Mouse (Mus musculus): Measurements from ENCODE around the gene Lias. TPM values are rescaled to one million over a fixed set of nuclear protein-coding genes. Genes with fewer than 3 reads are reported as not detected.

Gene Lias
- 49.2 and 56.4 TPM in 2 replicates for polyA plus RNA-seq (2015; fragmentation: Nextera tagmentation; extraction: Ambion mirVana)

DNA sequence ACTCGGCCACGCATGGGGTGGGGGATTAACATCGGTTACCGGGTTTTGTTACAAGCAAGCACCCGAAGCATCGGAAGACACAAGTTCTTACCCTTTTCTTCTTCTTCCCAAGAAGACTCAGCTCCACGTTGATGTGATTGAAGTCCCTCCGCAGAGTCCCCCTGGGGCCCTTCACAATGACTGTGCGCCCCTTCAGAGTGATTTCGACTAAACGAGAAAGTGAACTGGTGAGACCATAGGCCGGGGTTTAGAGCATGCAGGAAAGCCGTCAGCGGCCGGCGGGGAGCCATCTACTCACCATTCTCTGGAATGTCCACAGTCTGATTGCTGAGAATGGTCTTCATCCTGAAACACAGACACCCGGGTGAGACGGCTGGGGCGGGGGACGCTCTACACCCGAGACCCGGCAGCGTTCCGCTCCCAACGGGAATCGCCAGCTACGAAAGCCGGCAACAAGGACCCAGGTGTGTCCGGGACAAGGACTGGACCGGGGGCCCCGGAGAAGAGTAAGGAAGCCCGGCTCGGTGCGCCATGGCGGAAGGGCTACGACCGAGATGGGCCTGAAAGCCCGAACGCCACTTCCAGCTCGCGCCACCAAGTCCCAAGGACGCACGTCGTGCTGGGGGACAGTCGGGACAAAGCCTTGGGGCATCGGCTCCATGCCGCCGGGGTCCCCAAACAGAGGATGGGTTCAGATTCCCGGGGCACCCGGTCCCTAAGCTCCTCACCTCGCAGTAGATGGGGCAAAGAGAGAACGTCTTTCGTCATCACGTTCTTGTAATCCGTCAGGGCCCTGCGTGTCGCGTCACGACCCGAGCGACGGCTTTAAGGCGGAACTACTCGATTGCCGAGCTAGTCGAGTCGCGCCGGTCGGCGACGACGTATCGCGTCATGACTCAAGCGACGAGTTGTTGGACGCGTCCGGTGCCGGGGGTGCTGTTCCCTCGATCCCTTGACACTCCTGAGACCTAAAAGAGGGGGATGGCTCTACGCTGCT lies at the start of gene Lias, which contains the start of gene Rpl9:
Gene Lias (plus strand): TSS at position 850 of the 997 bp plus-strand sequence.
Gene Rpl9 (minus strand): TSS at position 797 of the 997 bp plus-strand sequence.
- H3K27ac ChIP-seq (ENCODE audit: low read length): peak within 1 kb of the TSS; percentile 88
- ATAC-seq: peak; percentile 96
- H3K4me1 ChIP-seq (ENCODE audit: control insufficient read depth, insufficient read depth, low read length): peaks cover 12% of the 10 kb centered on the region; the same call in 1 of the 2 replicates
- peak within 1 kb of the TSS; percentile 77 for H3K4me2 ChIP-seq (ENCODE audit: low read depth, low read length)
- peak within 1 kb of the TSS; percentile 98 for H3K4me3 ChIP-seq (ENCODE audit: low read length)
- H3K9me3 ChIP-seq (ENCODE audit: control insufficient read depth, low read length): no peaks in the 10 kb centered on the region
- under 1% methylated on average over 83 of the region's 83 CpGs for WGBS
- peak within 1 kb of the TSS; percentile 99 for H3K9ac ChIP-seq (ENCODE audit: low read depth, low read length)
- peaks cover 6% of the 10 kb centered on the region; the same call in 1 of the 2 replicates for H3K36me3 ChIP-seq (ENCODE audit: control insufficient read depth, insufficient read depth, low read length)
- no peaks in the 10 kb centered on the region for H3K27me3 ChIP-seq (replicated peaks; ENCODE audit: control insufficient read depth, insufficient read depth, low read length)

DNA sequence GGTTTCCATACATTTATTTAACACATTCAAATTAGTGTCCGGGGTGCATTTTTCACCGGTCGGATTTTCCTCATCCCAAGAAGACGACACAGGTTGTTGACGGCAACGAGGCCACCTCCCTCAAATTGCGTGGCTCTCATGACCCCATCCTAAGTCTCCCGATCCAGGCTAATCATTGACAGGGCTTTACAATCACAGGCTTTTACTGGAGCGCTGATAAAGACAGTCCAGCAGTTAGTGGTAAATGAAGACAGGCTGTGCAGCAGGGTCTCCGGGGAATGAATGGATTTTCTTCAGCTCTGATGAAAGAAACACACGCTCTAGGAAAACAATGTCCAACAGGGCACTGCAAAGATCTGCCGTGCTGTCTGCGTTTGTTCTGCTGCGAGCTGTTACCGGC lies 43.1 kb upstream of the Lias start, which contains the start of gene Klb:
Gene Klb (plus strand): TSS at position 147 of the 400 bp plus-strand sequence.
- H3K4me2 ChIP-seq (ENCODE audit: low read depth, low read length): peak within 1 kb of the TSS; percentile 52
- peak within 1 kb of the TSS; percentile 42; the same call in 1 of the 2 replicates for H3K9ac ChIP-seq (ENCODE audit: low read depth, low read length)
- no peaks in the 10 kb centered on the region for H3K36me3 ChIP-seq (ENCODE audit: control insufficient read depth, insufficient read depth, low read length)
- 48% methylated on average over 15 of the region's 15 CpGs for WGBS
- no peaks in the 10 kb centered on the region for H3K4me1 ChIP-seq (ENCODE audit: control insufficient read depth, insufficient read depth, low read length)
- peak; percentile 89 for ATAC-seq
- H3K27me3 ChIP-seq (replicated peaks; ENCODE audit: control insufficient read depth, insufficient read depth, low read length): no peaks in the 10 kb centered on the region
- H3K27ac ChIP-seq (ENCODE audit: low read length): no peak within 1 kb of the TSS; the same call in 1 of the 2 replicates
- peak within 1 kb of the TSS; percentile 43 for H3K4me3 ChIP-seq (ENCODE audit: low read length)
- no peaks in the 10 kb centered on the region for H3K9me3 ChIP-seq (ENCODE audit: control insufficient read depth, low read length)

DNA sequence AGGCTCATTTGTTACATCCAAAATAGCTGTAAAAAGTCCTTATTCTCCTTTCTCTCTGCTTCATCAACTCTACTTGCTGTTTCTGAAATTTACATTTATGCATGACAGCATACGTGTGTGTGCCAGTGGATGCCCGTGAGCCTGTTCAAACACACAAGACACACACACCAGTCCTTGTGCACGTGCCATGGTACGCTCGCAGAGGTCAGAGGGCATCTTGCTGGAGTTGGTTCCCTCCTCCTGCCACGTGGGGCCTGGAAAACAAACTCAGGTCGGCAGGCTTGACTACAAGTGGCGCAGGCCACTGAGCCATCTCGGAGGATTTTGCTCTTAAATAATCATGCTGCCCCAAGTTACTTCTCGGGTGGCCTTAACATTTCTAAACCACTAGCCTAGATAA lies 40.8 kb upstream of the Lias start:
- Histone ChIP-seq H3K4me1 (ENCODE audit: control insufficient read depth, insufficient read depth, low read length) (no peaks in the 10 kb centered on the region), H3K9me3 (ENCODE audit: control insufficient read depth, low read length) (no peaks in the 10 kb centered on the region), H3K4me2 (ENCODE audit: low read depth, low read length) (no peak overlapping the region), H3K27ac (ENCODE audit: low read length) (no peak overlapping the region), H3K9ac (ENCODE audit: low read depth, low read length) (no peak overlapping the region), H3K27me3 (replicated peaks; ENCODE audit: control insufficient read depth, insufficient read depth, low read length) (no peaks in the 10 kb centered on the region), H3K4me3 (ENCODE audit: low read length) (no peak overlapping the region), H3K36me3 (ENCODE audit: control insufficient read depth, insufficient read depth, low read length) (no peaks in the 10 kb centered on the region)
- no peak for ATAC-seq
- WGBS: 59% methylated on average over 10 of the region's 10 CpGs

DNA sequence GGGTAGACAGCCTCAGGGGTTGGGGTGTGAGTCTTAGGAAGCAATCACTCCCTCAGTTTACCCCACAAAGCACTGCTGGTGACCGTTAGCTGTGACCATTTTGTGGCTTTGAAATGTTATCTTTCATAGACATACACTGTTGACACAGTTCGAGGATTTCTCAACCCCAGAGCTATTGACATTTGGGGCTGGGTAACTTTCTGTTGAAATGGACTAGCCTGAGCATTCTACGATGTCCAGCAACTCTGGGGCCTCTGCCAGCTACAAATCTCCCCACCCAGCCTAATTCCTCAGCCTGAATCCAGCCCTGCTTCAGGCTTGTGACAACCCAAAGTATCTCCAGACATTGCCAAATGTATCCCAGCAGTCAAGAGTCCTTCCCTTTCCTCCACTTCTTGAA lies 37.2 kb upstream of the Lias start:
- ATAC-seq: no peak
- no peaks in the 10 kb centered on the region for H3K4me1 ChIP-seq (ENCODE audit: control insufficient read depth, insufficient read depth, low read length)
- no peaks in the 10 kb centered on the region for H3K27me3 ChIP-seq (replicated peaks; ENCODE audit: control insufficient read depth, insufficient read depth, low read length)
- H3K9ac ChIP-seq (ENCODE audit: low read depth, low read length): no peak overlapping the region
- no peak overlapping the region for H3K4me3 ChIP-seq (ENCODE audit: low read length)
- no peaks in the 10 kb centered on the region for H3K36me3 ChIP-seq (ENCODE audit: control insufficient read depth, insufficient read depth, low read length)
- WGBS: 64% methylated on average over 3 of the region's 3 CpGs
- no peaks in the 10 kb centered on the region for H3K9me3 ChIP-seq (ENCODE audit: control insufficient read depth, low read length)
- no peak overlapping the region for H3K27ac ChIP-seq (ENCODE audit: low read length)
- H3K4me2 ChIP-seq (ENCODE audit: low read depth, low read length): no peak overlapping the region

DNA sequence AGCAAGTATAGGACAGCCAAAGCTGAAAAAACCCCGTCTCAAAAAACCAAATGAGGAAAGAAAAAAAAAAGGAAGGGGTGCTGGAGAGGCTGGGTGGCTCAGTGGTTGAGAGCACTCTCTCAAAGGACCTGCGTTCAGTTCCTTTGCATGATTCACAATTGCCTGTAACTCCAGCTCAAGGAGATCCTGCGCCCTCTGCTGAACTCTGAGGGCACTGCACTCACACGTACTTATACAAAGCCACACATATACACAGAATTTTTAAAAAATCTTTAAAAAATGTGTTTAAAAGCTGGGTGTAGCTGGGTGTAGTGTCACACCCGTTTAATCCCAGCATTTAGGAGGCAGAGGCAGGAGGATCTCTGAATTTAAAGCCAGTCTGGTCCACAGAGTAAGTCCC lies 36.3 kb upstream of the Lias start:
- no peak overlapping the region for H3K4me2 ChIP-seq (ENCODE audit: low read depth, low read length)
- ATAC-seq: no peak
- H3K4me1 ChIP-seq (ENCODE audit: control insufficient read depth, insufficient read depth, low read length): no peaks in the 10 kb centered on the region
- WGBS: 77% methylated on average over 5 of the region's 5 CpGs
- H3K9me3 ChIP-seq (ENCODE audit: control insufficient read depth, low read length): no peaks in the 10 kb centered on the region
- no peak overlapping the region for H3K9ac ChIP-seq (ENCODE audit: low read depth, low read length)
- H3K27me3 ChIP-seq (replicated peaks; ENCODE audit: control insufficient read depth, insufficient read depth, low read length): no peaks in the 10 kb centered on the region
- H3K4me3 ChIP-seq (ENCODE audit: low read length): no peak overlapping the region
- H3K36me3 ChIP-seq (ENCODE audit: control insufficient read depth, insufficient read depth, low read length): no peaks in the 10 kb centered on the region
- H3K27ac ChIP-seq (ENCODE audit: low read length): no peak overlapping the region

DNA sequence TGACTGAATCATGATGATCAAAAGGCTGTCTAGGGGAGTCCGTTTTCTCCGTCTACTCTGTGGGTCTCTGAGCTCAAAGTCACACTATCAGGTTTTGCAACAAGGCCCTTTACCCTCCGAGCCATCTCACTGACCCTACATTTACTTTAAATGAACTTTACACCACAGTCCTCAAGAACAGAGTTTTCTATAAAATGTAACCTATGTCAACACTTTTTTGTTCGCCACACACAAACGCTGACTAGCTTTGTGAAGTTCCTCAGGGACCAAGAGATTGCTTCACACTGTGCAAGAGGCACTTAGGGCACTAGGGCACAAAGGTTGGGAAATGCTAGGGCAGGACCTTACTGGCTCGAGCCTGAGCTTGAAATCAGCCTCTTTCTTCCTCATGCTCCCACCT lies 34.4 kb upstream of the Lias start:
- no peaks in the 10 kb centered on the region for H3K4me1 ChIP-seq (ENCODE audit: control insufficient read depth, insufficient read depth, low read length)
- WGBS: 66% methylated on average over 6 of the region's 6 CpGs
- H3K4me3 ChIP-seq (ENCODE audit: low read length): no peak overlapping the region
- no peaks in the 10 kb centered on the region for H3K36me3 ChIP-seq (ENCODE audit: control insufficient read depth, insufficient read depth, low read length)
- no peaks in the 10 kb centered on the region for H3K27me3 ChIP-seq (replicated peaks; ENCODE audit: control insufficient read depth, insufficient read depth, low read length)
- H3K27ac ChIP-seq (ENCODE audit: low read length): peak overlapping the region; percentile 32
- no peak overlapping the region for H3K9ac ChIP-seq (ENCODE audit: low read depth, low read length)
- no peaks in the 10 kb centered on the region for H3K9me3 ChIP-seq (ENCODE audit: control insufficient read depth, low read length)
- ATAC-seq: peak; percentile 96
- no peak overlapping the region for H3K4me2 ChIP-seq (ENCODE audit: low read depth, low read length)

DNA sequence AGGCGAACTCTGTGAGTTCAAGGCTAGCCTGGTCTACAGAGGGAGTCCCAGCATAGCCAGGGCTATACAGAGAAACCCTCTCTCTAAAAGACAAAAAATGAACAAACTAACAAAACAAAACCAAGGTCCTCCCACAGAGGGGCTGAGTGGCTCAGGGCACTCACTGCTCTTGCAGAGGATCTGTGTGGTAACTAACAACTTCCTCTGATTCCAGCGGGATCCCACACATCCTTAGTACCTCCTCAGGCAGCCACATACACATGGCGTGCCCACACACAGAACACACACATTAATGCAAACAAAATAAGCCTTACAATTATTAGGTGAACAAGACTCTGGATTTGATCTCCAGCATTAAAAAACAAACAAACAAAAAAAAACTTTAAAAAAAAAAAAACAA lies 33.5 kb upstream of the Lias start:
- Histone ChIP-seq H3K4me2 (ENCODE audit: low read depth, low read length) (no peak overlapping the region), H3K27ac (ENCODE audit: low read length) (no peak overlapping the region), H3K9ac (ENCODE audit: low read depth, low read length) (no peak overlapping the region), H3K9me3 (ENCODE audit: control insufficient read depth, low read length) (no peaks in the 10 kb centered on the region), H3K36me3 (ENCODE audit: control insufficient read depth, insufficient read depth, low read length) (no peaks in the 10 kb centered on the region), H3K27me3 (replicated peaks; ENCODE audit: control insufficient read depth, insufficient read depth, low read length) (no peaks in the 10 kb centered on the region), H3K4me3 (ENCODE audit: low read length) (no peak overlapping the region), H3K4me1 (ENCODE audit: control insufficient read depth, insufficient read depth, low read length) (no peaks in the 10 kb centered on the region)
- WGBS: 83% methylated on average over 3 of the region's 3 CpGs
- no peak for ATAC-seq

DNA sequence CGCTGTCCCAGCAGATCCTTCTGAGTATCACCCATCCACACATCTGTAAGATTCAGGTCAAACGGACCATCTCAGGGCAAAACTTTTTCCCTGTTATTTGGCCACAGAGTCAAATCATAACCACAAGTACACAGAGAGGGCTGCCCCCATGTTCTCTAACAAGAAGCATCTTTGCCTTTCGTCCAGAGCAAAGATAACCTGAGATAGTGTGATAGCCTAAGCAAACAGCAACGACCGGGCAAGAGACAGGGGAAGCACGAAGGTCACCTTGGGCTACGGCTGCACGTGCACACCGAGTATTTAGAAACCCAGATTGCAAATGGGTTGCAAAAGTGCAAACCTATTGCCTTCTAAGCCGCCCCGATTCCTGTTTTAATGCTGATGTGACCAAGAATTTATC lies 23.5 kb upstream of the Lias start:
- H3K36me3 ChIP-seq (ENCODE audit: control insufficient read depth, insufficient read depth, low read length): no peaks in the 10 kb centered on the region
- WGBS: 66% methylated on average over 11 of the region's 11 CpGs
- no peak overlapping the region for H3K27ac ChIP-seq (ENCODE audit: low read length)
- H3K9ac ChIP-seq (ENCODE audit: low read depth, low read length): no peak overlapping the region
- H3K27me3 ChIP-seq (replicated peaks; ENCODE audit: control insufficient read depth, insufficient read depth, low read length): no peaks in the 10 kb centered on the region
- H3K4me1 ChIP-seq (ENCODE audit: control insufficient read depth, insufficient read depth, low read length): no peaks in the 10 kb centered on the region
- no peak overlapping the region for H3K4me3 ChIP-seq (ENCODE audit: low read length)
- no peak overlapping the region for H3K4me2 ChIP-seq (ENCODE audit: low read depth, low read length)
- ATAC-seq: no peak
- no peaks in the 10 kb centered on the region for H3K9me3 ChIP-seq (ENCODE audit: control insufficient read depth, low read length)

DNA sequence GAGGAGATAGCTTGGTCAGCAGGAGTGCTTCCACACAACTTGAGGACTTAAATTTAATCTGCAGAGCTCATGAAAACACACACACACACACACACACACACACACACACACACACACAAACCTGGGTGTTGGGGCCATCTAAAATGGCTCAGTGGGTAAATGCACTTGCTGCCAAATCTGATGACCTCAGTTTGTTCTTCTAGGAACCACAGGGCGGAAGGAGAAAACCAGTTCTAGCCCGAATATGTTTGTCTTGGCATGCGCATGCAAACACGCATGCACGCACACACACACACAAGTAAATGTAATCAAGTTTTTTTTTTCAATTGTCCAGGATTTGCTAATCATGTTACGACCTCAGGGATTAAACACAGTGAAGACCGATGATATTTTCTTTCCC lies 19.7 kb upstream of the Lias start:
- WGBS: 95% methylated on average over 7 of the region's 7 CpGs
- H3K27ac ChIP-seq (ENCODE audit: low read length): no peak overlapping the region
- H3K9me3 ChIP-seq (ENCODE audit: control insufficient read depth, low read length): no peaks in the 10 kb centered on the region
- H3K4me3 ChIP-seq (ENCODE audit: low read length): no peak overlapping the region
- H3K27me3 ChIP-seq (replicated peaks; ENCODE audit: control insufficient read depth, insufficient read depth, low read length): no peaks in the 10 kb centered on the region
- no peaks in the 10 kb centered on the region for H3K36me3 ChIP-seq (ENCODE audit: control insufficient read depth, insufficient read depth, low read length)
- H3K4me2 ChIP-seq (ENCODE audit: low read depth, low read length): no peak overlapping the region
- no peak overlapping the region for H3K9ac ChIP-seq (ENCODE audit: low read depth, low read length)
- no peak for ATAC-seq
- H3K4me1 ChIP-seq (ENCODE audit: control insufficient read depth, insufficient read depth, low read length): no peaks in the 10 kb centered on the region
